Mouse (Mus musculus): ENCODE measurements around the gene Rtbdn.

The Rtbdn gene

DNA sequence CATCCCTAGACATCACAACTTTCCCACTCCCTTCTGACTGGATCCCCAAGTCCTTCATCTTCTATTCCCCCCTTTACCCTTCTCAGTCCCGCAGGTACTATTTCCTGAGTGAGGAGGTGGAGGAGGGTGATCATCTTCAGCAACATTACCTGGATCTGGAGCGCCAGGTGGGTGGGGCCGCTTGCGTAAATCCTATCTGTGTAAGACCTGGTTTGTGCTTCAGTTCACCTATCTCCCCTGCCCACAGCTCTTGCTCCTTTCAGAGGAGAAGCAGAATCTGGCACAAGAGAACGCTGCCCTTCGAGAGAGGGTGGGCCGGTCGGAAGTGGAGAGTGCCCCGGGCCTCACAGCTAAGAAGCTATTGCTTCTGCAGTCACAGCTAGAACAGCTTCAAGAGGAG, 47.6 kb downstream of the Rtbdn start:
- CTCF ChIA-PET = interaction anchor here (0.7 kb wide), 1 partner anchor 20 kb away, joined by 4 read pairs; no protein-coding TSS in a partner anchor

DNA sequence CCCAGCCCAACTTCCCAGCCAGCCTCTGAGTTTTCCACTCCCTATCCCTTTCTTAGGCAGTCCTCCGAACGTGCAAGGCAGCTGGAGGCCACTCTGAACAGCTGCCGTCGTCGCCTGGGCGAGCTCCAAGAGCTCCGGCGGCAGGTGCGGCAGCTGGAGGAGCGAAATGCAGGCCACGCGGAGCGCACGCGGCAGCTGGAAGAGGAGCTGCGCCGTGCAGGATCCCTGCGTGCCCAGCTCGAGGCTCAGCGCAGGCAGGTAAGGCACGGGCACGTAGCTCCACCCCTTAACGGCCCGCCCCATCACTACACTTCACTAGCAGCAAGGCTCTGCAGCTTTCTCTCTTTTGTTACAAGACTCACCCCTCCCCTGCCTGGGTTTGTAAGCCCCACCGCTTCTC, 48.9 kb downstream of the Rtbdn start:
- CTCF ChIA-PET = interaction anchor here (4.2 kb wide), 1 partner anchor 21 kb away, joined by 19 read pairs; no protein-coding TSS in a partner anchor

DNA sequence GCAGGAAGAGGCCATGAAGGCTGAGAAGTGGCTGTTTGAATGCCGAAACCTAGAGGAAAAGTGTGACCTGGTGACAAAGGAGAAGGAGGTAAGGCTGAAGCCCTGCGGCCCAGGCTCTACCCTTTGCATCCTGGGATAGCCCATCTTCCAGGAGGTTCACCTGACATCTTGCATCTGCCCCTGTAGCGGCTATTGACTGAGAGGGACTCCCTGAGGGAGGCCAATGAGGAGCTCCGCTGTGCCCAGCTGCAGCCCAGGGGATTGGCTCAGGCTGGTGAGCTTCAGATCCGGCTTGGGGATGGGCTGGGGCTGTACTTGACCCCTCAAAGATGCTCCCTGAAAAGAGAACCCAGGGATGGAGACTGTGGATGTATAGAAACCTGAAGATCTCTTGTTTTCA, 50.2 kb downstream of the Rtbdn start:
- CTCF ChIA-PET = interaction anchor here (4.2 kb wide), 1 partner anchor 22 kb away, joined by 19 read pairs; no protein-coding TSS in a partner anchor

DNA sequence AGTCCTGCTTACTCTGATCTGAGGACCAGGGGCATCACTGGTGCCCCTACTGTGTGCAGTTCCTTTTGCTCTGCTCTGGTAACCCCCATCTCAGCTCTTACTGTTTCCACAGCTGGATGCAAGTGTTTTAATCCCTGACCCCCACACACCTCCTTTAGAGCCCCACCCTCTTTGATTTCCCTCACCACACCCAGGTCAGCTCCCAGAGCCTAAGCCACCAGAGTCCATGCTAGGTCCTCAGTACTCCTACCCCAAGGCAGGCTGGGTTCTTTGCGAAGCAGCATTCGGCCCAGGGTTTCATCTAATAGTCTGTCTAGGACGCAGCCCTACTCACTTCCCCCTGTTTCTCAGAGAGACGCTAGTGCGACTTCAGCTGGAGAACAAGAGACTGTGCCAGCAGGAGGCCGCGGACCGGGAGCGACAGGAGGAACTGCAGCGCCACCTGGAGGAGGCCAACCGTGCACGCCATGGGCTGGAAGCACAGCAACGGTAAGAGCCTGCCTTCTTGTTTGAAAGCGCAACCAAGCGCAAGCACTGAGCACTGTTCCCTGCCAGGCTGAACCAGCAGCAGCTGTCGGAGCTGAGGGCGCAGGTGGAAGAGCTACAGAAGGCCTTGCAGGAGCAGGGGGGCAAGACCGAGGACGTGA, 51.0 kb downstream of the Rtbdn start:
- CTCF ChIA-PET = interaction anchor here (0.7 to 4.2 kb wide), 3 partner anchors 23 to 409 kb away, joined by 3 to 19 read pairs (median 4); no protein-coding TSS in a partner anchor

All from spleen, embryonic (tissue).